Mouse (Mus musculus) gastrocnemius, adult 8-10 months (tissue): ENCODE measurements around the gene Vcp. TPM values are rescaled to one million over a fixed set of nuclear protein-coding genes. Genes with fewer than 3 reads are reported as not detected.
A peak's percentile ranks its signal among the peaks of the same experiment; 100 is the strongest.
"Not testable (repeated sequence)": the region's sequence is repeated elsewhere in the genome, so short reads cannot be mapped to it uniquely, and the experiment has no call there.

Experiments
- DNase-seq, 2 experiments: peaks; one replicate each; pipeline ENCODE4 v3.0.0; 2022; ENCODE audit warnings: low spot score in 2 of 2
- total RNA-seq, 4 experiments: library from RNA; stranded (reverse); gene quantifications; 2 replicates each; pipeline ENCODE4 v1.2.4; 2022

Gene Vcp
- total RNA-seq, 4 experiments from 2014 or later: 252 to 285 (median 260) TPM

GRCm38 (mm10) chr4:43029749-43030148 is 29.4 kb upstream of the Vcp start:
- no peak for DNase-seq

- no peak for DNase-seq
Measured at GRCm38 (mm10) chr4:43029121-43029520, 28.8 kb upstream of the Vcp start.

GRCm38 (mm10) chr4:43025084-43025960 is 25.0 kb upstream of the Vcp start, which contains the start of gene Pigo:
Gene Pigo (minus strand): TSS chr4:43025819.
- peak; percentile 89 to 93 for DNase-seq

GRCm38 (mm10) chr4:43024673-43025072 is 24.4 kb upstream of the Vcp start:
- DNase-seq: no peak

- no peak for DNase-seq
Measured at GRCm38 (mm10) chr4:43021341-43021740, 21.0 kb upstream of the Vcp start.

GRCm38 (mm10) chr4:43020876-43021275 is 20.6 kb upstream of the Vcp start:
- DNase-seq: no peak

- DNase-seq: no peak
Measured at GRCm38 (mm10) chr4:43019641-43020465, 19.5 kb upstream of the Vcp start.

GRCm38 (mm10) chr4:43019176-43019575 is 18.9 kb upstream of the Vcp start:
- no peak for DNase-seq

GRCm38 (mm10) chr4:43018156-43018555 is 17.8 kb upstream of the Vcp start:
- no peak for DNase-seq

GRCm38 (mm10) chr4:43012091-43012490 is 11.8 kb upstream of the Vcp start:
- no peak for DNase-seq

- DNase-seq: peak; percentile 60 to 62
Measured at GRCm38 (mm10) chr4:43010161-43011038, 10.1 kb upstream of the Vcp start, which contains the start of gene Fancg. Gene Fancg (minus strand): TSS chr4:43010506.

- no peak for DNase-seq
Measured at GRCm38 (mm10) chr4:43005765-43006164, 5.5 kb upstream of the Vcp start.

- no peak for DNase-seq
Measured at GRCm38 (mm10) chr4:43004951-43005350, 4.6 kb upstream of the Vcp start.

- no peak for DNase-seq
Measured at GRCm38 (mm10) chr4:43002756-43003439, 2.6 kb upstream of the Vcp start.

GRCm38 (mm10) chr4:43001272-43001671 is 965 bp upstream of the Vcp start:
- no peak for DNase-seq

- DNase-seq: peak; percentile 72 to 78
Measured at GRCm38 (mm10) chr4:42999451-43000140, 711 bp downstream of the Vcp start.

- no peak for DNase-seq
Measured at GRCm38 (mm10) chr4:42998022-42998421, 2.3 kb downstream of the Vcp start.

GRCm38 (mm10) chr4:42988296-42988695 is 12.0 kb downstream of the Vcp start:
- DNase-seq: no peak

- not testable (repeated sequence) for DNase-seq
Measured at GRCm38 (mm10) chr4:42980467-42980866, 19.8 kb downstream of the Vcp start.

- DNase-seq: no peak
Measured at GRCm38 (mm10) chr4:42978062-42978461, 22.2 kb downstream of the Vcp start.
